Mouse (Mus musculus): ENCODE data around the gene Mapk8ip2.

- TF ChIP-seq CTCF (IDR thresholded peaks at IDR 0.05; ENCODE audit: control insufficient read depth, insufficient read depth, insufficient read length): no peak
- TF ChIP-seq MYOD1 (IDR thresholded peaks at IDR 0.05; ENCODE audit: control insufficient read depth, insufficient read length, low read depth): no peak
- no peak for TF ChIP-seq USF1 (IDR thresholded peaks at IDR 0.05; ENCODE audit: low read depth)
Measured at GRCm38 (mm10) chr15:89498961-89499688, 45.4 kb downstream of the Mapk8ip2 start, which contains the start of gene Shank3.

Data from C2C12 (cell line).